Mouse (Mus musculus): ENCODE results near the gene Dchs1. TPM values are rescaled to one million over a fixed set of nuclear protein-coding genes. Genes with fewer than 3 reads are reported as not detected.
A peak's percentile ranks its signal among the peaks of the same experiment; 100 is the strongest.
"Not testable (repeated sequence)": the region's sequence is repeated elsewhere in the genome, so short reads cannot be mapped to it uniquely, and the experiment has no call there.

Dchs1 gene
- polyA plus RNA-seq, 1 experiment from 2014 or later = 5.9 TPM

DNA sequence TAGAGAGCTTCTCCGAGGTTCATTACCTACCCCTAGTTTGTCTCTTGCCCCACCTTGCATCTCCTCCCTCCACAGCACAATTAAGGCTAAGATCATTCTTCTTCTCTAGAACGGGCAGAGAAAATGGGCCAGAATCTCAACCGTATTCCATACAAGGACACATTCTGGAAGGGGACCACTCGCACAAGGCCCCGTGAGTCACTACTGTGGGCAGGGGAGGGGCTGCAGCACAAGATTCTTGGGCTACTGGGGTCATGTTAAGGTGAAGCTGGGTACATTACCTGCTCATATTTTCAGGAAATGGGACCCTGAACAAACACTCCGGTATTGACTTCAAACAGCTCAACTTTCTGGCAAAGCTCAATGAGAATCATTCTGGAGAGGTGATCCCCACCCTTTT lies 46.6 kb downstream of the Dchs1 start:
- no peaks in the 10 kb centered on the region for H3K27me3 ChIP-seq (replicated peaks)
- H3K4me3 ChIP-seq = no peak overlapping the region
- H3K4me2 ChIP-seq = no peak overlapping the region
- peaks cover 41% of the 10 kb centered on the region for H3K4me1 ChIP-seq
- peaks cover 41% of the 10 kb centered on the region for H3K36me3 ChIP-seq
- no peaks in the 10 kb centered on the region for H3K9me3 ChIP-seq
- no peak for ATAC-seq (ENCODE audit: extremely low read depth, insufficient number of reproducible peaks, low FRiP score, low TSS enrichment)
- no peak overlapping the region for H3K9ac ChIP-seq
- 83% methylated on average over 6 of the region's 6 CpGs for WGBS
- H3K27ac ChIP-seq (replicated peaks) = no peak overlapping the region

DNA sequence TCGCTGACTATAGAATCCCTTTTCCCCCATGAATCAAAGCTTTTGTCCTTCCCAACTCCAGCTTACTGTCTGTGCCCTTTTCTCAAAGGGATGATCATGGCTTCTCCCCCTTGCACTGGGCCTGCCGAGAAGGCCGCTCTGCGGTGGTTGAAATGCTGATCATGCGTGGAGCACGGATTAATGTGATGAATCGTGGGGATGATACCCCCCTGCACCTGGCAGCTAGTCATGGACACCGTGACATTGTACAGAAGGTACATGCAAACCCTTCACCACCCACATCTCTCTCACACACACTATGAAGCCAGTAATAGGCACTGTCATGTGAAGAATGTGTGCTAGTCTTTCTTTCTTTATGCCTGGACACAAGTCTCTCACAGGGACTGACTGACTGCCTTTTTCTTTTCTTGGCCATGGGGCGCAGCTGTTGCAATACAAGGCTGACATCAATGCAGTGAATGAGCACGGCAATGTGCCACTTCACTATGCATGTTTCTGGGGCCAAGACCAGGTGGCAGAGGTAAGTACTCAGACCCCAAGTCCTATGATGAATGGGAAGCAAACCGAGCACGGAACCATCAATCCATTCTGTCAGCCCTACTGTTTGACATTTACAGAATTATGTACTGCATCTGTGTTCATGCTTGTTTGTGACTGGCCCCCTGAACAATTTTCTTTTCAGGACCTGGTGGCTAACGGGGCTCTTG lies 47.2 kb downstream of the Dchs1 start:
- H3K9ac ChIP-seq = 0 out of 2 replicates have a peak overlapping the region, but pooled peaks have one; percentile 68
- 89% methylated on average over 13 of the region's 13 CpGs for WGBS
- no peak for ATAC-seq (ENCODE audit: extremely low read depth, insufficient number of reproducible peaks, low FRiP score, low TSS enrichment)
- H3K27ac ChIP-seq (replicated peaks) = peak overlapping the region; percentile 98; the same call in 1 of the 2 replicates
- H3K4me3 ChIP-seq = no peak overlapping the region
- H3K9me3 ChIP-seq = no peaks in the 10 kb centered on the region
- peaks cover 47% of the 10 kb centered on the region for H3K4me1 ChIP-seq
- H3K4me2 ChIP-seq = no peak overlapping the region
- peaks cover 41% of the 10 kb centered on the region for H3K36me3 ChIP-seq
- H3K27me3 ChIP-seq (replicated peaks) = no peaks in the 10 kb centered on the region

DNA sequence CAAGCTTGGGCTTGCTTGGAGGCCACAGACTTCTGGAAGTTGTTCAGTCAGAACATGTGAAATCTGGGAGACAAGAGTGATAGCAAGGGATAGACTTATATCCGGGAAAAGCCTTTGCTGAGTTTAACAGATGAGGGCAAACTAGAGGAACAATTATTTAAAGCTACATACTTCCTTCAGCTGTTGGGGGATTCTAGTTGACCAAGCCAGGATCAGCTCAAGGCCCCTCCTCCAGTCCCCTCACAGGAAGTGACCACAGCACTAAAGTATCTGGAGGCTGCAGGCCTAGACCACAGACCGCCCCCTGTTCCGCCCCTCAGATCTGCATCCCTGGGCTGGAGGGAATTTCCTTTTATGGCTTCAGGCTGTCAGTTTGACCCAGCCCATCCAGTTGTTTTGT lies 48.5 kb downstream of the Dchs1 start:
- H3K27me3 ChIP-seq (replicated peaks) = no peaks in the 10 kb centered on the region
- H3K4me2 ChIP-seq = peak overlapping the region; percentile 92
- peaks cover 50% of the 10 kb centered on the region for H3K36me3 ChIP-seq
- 4% methylated on average over 3 of the region's 3 CpGs for WGBS
- H3K4me3 ChIP-seq = peak overlapping the region; percentile 96
- peak; percentile 54; the same call in 1 of the 2 replicates for ATAC-seq (ENCODE audit: extremely low read depth, insufficient number of reproducible peaks, low FRiP score, low TSS enrichment)
- H3K9me3 ChIP-seq = no peaks in the 10 kb centered on the region
- peaks cover 47% of the 10 kb centered on the region for H3K4me1 ChIP-seq
- peak overlapping the region; percentile 99 for H3K9ac ChIP-seq
- peak overlapping the region; percentile 98 for H3K27ac ChIP-seq (replicated peaks)

DNA sequence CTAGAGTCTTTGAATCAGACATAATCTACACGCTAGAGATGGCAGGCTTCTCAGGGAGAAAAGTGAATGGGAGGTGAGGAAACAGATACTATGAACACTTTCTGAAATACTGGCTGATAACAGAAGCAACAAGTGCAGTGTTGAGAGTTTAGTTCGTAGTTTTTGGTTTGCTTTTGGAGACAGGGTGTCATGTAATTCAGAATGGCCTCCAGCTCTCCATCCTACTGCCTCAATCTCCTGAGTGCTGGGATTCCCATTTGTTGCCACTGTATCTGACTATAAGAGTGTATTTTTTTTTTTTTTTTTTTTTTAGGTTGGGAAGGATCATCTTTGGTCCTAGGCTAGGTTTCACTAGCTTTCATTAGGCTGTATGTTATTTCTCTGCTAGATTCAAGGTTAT lies 49.2 kb downstream of the Dchs1 start:
- peaks cover 56% of the 10 kb centered on the region for H3K36me3 ChIP-seq
- 32% methylated on average over 2 of the region's 2 CpGs for WGBS
- peak overlapping the region; percentile 98 for H3K27ac ChIP-seq (replicated peaks)
- H3K9ac ChIP-seq = peak overlapping the region; percentile 99
- H3K4me1 ChIP-seq = peaks cover 44% of the 10 kb centered on the region
- peak overlapping the region; percentile 96 for H3K4me3 ChIP-seq
- no peaks in the 10 kb centered on the region for H3K9me3 ChIP-seq
- H3K4me2 ChIP-seq = peak overlapping the region; percentile 92
- H3K27me3 ChIP-seq (replicated peaks) = no peaks in the 10 kb centered on the region
- ATAC-seq (ENCODE audit: extremely low read depth, insufficient number of reproducible peaks, low FRiP score, low TSS enrichment) = no peak

DNA sequence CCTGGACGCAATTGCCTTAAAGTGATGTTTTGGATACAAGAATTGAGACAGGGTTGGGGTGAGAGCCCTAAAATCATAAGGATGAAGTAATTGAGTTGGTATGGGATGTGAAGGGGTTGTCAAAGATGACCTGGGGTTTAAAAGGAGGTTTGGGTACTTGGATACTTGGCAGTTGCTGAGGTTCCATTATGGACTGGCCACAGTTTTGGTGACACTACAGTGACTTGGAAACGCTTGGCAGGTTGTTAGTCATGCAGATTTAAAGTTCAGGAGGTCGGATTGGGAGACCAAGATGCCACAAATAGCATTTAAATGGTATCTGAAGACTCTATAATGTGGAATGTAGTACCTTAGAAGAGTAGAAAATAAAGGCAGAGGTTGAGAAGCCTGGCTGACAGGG lies 49.8 kb downstream of the Dchs1 start:
- Histone ChIP-seq H3K9me3 (no peaks in the 10 kb centered on the region), H3K4me1 (peaks cover 37% of the 10 kb centered on the region), H3K27me3 (replicated peaks) (no peaks in the 10 kb centered on the region), H3K27ac (replicated peaks) (peak overlapping the region; percentile 98), H3K4me3 (peak overlapping the region; percentile 96), H3K4me2 (peak overlapping the region; percentile 92), H3K36me3 (peaks cover 56% of the 10 kb centered on the region), H3K9ac (peak overlapping the region; percentile 99)
- ATAC-seq (ENCODE audit: extremely low read depth, insufficient number of reproducible peaks, low FRiP score, low TSS enrichment) = no peak
- WGBS = 12% methylated on average over 3 of the region's 3 CpGs

DNA sequence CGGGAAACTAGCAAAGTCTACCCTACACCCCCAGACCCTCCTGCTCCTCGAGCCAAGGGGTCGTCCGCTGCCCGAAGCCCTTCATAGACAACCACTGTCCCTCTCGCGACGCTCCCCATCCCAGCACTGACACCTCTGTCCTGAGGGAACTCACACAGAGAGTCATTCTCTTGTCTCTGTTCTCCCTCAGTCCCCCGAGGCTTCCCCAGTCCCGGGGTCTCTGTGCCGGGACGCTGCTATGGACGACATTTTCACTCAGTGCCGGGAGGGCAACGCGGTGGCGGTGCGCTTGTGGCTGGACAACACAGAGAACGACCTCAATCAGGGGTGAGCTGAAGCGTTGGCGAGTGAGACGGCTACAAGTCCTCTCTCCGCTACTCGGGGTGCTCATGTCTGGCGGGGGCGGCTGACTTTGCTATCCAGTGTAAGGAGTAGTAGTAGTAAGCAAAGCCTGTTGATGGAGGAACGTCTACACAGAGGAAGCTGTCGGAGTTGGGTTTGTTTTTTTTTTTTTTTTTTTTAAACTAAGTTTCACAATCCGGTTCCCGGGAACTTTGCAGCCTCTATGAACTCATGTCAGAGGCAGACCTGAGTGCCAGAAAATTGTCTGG lies 50.4 kb downstream of the Dchs1 start, which contains the start of gene Rrp8:
TSS of gene Rrp8 (minus strand) at position 475 of the 611 bp plus-strand sequence.
- Histone ChIP-seq H3K27me3 (replicated peaks) (no peaks in the 10 kb centered on the region), H3K9me3 (no peaks in the 10 kb centered on the region), H3K4me2 (peak within 1 kb of the TSS; percentile 92), H3K36me3 (peaks cover 56% of the 10 kb centered on the region), H3K9ac (peak within 1 kb of the TSS; percentile 99), H3K4me1 (peaks cover 37% of the 10 kb centered on the region), H3K27ac (replicated peaks) (peak within 1 kb of the TSS; percentile 98), H3K4me3 (peak within 1 kb of the TSS; percentile 96)
- under 1% methylated on average over 30 of the region's 30 CpGs for WGBS
- ATAC-seq (ENCODE audit: extremely low read depth, insufficient number of reproducible peaks, low FRiP score, low TSS enrichment) = 0 out of 2 replicates have a peak, but pooled peaks have one; percentile 1

DNA sequence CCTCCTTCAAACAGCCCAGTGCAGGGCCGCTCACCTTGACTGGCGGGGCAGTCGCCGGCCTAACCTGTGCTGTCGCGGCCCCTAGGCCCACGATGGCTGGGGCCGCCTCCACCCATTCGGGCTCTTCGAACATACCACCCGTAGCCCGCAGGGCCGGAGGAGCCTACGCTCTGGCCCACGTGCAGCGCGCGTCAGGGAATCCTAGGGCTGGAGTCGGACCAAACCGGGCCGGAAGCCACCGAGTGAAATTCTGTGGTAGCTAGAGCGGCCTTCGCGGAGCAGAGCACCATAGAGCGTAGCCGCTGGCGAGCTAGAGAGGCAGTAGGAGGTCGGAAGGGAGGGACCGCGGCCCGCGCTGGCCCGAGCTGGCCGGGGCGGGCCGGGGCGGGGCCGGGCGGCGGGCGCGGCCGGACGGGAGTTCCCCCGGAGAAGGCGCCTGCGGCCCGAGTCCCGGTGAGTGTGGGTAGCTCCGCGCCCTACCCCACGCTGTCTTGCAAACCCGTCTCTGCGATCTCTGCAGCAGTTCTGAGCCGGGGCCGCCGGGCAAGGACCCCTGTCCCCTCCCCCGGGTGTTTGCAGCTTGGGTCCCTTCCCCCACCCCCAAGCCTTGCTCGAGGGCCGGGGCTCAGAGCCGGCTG lies 51.1 kb downstream of the Dchs1 start, which contains the start of gene Ilk:
TSS of gene Ilk (plus strand) at position 329 of the 638 bp plus-strand sequence.
- Histone ChIP-seq H3K27ac (replicated peaks) (peak within 1 kb of the TSS; percentile 98), H3K4me3 (peak within 1 kb of the TSS; percentile 96), H3K9me3 (no peaks in the 10 kb centered on the region), H3K9ac (peak within 1 kb of the TSS; percentile 99), H3K27me3 (replicated peaks) (no peaks in the 10 kb centered on the region), H3K36me3 (peaks cover 56% of the 10 kb centered on the region), H3K4me1 (peaks cover 37% of the 10 kb centered on the region), H3K4me2 (peak within 1 kb of the TSS; percentile 92)
- WGBS = under 1% methylated on average over 41 of the region's 62 CpGs
- ATAC-seq (ENCODE audit: extremely low read depth, insufficient number of reproducible peaks, low FRiP score, low TSS enrichment) = peak; percentile 95

DNA sequence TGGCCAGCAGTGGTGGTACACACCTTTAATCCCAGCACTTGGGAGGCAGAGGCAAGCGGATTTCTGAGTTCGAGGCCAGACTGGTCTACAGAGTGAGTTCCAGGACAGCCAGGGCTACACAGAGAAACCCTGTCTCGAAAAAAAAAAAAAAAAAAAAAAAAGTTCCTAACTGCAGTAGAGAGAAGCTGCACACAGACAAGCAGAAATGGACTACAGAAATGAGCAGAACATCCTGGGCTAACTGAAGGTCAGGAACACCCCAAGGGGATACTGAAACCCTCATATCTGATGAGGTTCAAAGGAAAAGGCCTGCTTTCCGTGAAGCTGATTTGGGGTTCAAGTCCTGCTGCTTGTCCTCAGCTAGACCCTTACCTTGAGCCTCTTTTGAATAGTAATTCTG lies 52.0 kb downstream of the Dchs1 start:
- 33% methylated on average over 4 of the region's 4 CpGs for WGBS
- Histone ChIP-seq H3K36me3 (peaks cover 55% of the 10 kb centered on the region), H3K27ac (replicated peaks) (peak overlapping the region; percentile 98), H3K4me2 (peak overlapping the region; percentile 92), H3K4me1 (peaks cover 37% of the 10 kb centered on the region), H3K4me3 (peak overlapping the region; percentile 96), H3K9ac (peak overlapping the region; percentile 99)
- ATAC-seq (ENCODE audit: extremely low read depth, insufficient number of reproducible peaks, low FRiP score, low TSS enrichment); H3K27me3 ChIP-seq (replicated peaks); H3K9me3 ChIP-seq: not testable (repeated sequence)

DNA sequence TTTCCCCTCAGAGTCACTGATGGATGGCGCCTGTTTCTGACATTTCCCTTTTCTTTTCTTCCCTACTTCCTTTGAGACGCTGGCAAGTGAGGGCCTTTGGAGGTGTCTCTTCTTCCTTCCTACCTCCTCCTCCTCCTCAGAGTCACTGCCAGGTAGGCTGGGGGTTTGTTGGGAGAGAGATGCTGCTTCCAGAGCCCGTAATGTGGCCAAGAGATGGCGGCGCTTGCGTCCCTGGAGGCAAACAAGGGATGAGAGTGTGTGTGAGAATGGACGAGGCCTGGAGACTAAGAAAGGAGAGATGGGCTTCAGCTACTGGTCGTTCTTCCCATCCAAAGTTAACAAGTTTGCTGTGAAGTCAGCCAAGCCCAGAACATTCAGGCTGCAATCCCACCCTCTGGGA lies 52.6 kb downstream of the Dchs1 start:
- H3K36me3 ChIP-seq = peaks cover 51% of the 10 kb centered on the region
- H3K9me3 ChIP-seq = no peaks in the 10 kb centered on the region
- H3K27me3 ChIP-seq (replicated peaks) = no peaks in the 10 kb centered on the region
- 82% methylated on average over 8 of the region's 8 CpGs for WGBS
- no peak overlapping the region; the same call in 1 of the 2 replicates for H3K4me3 ChIP-seq
- H3K27ac ChIP-seq (replicated peaks) = no peak overlapping the region
- H3K9ac ChIP-seq = peak overlapping the region; percentile 99
- H3K4me1 ChIP-seq = peaks cover 36% of the 10 kb centered on the region
- peak overlapping the region; percentile 92; the same call in 1 of the 2 replicates for H3K4me2 ChIP-seq
- no peak for ATAC-seq (ENCODE audit: extremely low read depth, insufficient number of reproducible peaks, low FRiP score, low TSS enrichment)

DNA sequence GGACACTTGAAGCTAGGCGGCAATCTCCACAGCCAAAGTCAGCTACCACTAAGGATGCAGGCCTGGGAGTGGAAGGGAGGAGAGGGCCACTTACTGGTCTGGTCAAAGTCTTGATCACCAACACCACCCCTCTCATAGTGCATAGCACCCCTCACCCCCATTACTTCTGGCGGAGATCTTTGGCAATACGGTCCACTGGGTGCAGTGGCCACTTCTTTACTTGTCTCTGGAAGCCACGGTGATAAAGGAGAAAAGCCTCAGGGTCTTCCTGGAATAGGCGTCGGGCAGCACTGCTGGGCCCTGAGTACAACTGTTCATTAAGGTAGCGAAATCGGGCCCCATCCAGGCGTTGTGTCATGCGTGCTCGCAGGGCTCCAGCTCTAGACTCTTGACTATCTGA lies 53.6 kb downstream of the Dchs1 start:
- 91% methylated on average over 11 of the region's 11 CpGs for WGBS
- Histone ChIP-seq H3K4me3 (no peak overlapping the region), H3K36me3 (peaks cover 56% of the 10 kb centered on the region), H3K27me3 (replicated peaks) (no peaks in the 10 kb centered on the region), H3K9ac (no peak overlapping the region), H3K9me3 (no peaks in the 10 kb centered on the region), H3K27ac (replicated peaks) (no peak overlapping the region), H3K4me2 (no peak overlapping the region), H3K4me1 (peaks cover 28% of the 10 kb centered on the region)
- no peak for ATAC-seq (ENCODE audit: extremely low read depth, insufficient number of reproducible peaks, low FRiP score, low TSS enrichment)

DNA sequence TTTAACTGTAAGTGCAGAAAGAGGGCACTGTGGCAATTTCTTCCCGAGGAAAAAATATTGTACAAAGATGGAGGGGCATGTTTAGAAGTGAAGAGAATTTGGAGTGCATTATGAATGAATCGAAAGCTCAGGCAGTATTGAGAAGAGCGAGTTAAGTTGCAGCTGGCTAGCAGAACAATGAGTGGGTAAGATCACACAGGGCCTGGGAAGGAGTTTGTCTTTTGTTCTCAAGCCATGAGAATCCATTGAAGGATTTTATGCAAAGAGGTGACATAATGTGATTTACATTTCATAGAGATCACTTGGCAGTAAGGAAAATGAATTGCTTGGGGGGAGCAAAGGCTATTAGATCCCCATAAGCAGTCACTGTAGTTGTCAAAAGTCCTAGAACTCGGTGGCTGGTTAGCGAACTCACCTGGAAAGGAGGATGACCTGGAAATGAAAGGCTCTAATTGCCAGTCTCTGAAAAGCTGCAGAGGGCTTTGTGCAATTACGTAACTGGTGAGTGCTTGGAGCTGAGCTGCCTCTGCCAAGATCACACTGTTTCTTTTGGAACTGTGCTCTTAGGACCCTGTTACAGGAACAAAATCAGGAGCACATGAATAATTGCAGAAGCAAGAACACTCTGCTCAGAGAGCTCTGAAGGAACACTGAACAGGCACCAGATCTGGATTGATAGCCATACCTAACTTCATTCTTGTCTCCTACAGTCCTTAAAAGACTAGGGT lies 58.6 kb downstream of the Dchs1 start:
- H3K9me3 ChIP-seq = no peaks in the 10 kb centered on the region
- no peaks in the 10 kb centered on the region for H3K4me1 ChIP-seq
- H3K9ac ChIP-seq = no peak overlapping the region
- ATAC-seq (ENCODE audit: extremely low read depth, insufficient number of reproducible peaks, low FRiP score, low TSS enrichment) = no peak
- H3K27ac ChIP-seq (replicated peaks) = no peak overlapping the region; the same call in 1 of the 2 replicates
- 77% methylated on average over 6 of the region's 6 CpGs for WGBS
- no peak overlapping the region for H3K4me3 ChIP-seq
- peaks cover 54% of the 10 kb centered on the region for H3K36me3 ChIP-seq
- H3K27me3 ChIP-seq (replicated peaks) = no peaks in the 10 kb centered on the region
- H3K4me2 ChIP-seq = no peak overlapping the region
